ENCODE assay signal across 23 mouse cellular contexts in genomic region chr6:120941084-120941481, GRCm38 (mm10). TPM values are rescaled to one million over a fixed set of nuclear protein-coding genes. Genes with fewer than 3 reads are reported as not detected.
DNase-seq lines count a peak whose midpoint lies in the region; ATAC-seq and TF ChIP-seq lines count a peak whose summit lies in the region.
"Had no signal": no experiment of that assay in that cellular context is flagged by ENCODE, and none has a peak within 500 bp of the region (broad histone marks: within the 10 kb centered on the region; RNA-seq: fewer than 3 reads in every experiment).

No protein-coding gene starts in this region.

- H3K9me3 ChIP-seq in kidney, embryonic 14.5 days (ENCODE audit: control insufficient read depth, low read length): no peaks in the 10 kb centered on the region
- H3K9me3 ChIP-seq: heart, embryonic 10.5 days; liver, embryonic 12.5 days had no signal

- no peaks in the 10 kb centered on the region for H3K27me3 ChIP-seq in kidney, adult 2 months (replicated peaks; ENCODE audit: control insufficient read depth, insufficient read depth, low read length)
- H3K27me3 ChIP-seq in kidney, embryonic 14.5 days (ENCODE audit: control insufficient read depth, insufficient read depth, low read length): no peaks in the 10 kb centered on the region
- H3K27me3 ChIP-seq: liver, embryonic 12.5 days had no signal

- DNase-seq in kidney, adult 18-20 months: peak; percentile 64
- DNase-seq in kidney, postnatal 4 days: no peak
- DNase-seq in kidney, adult 2 months: peak; percentile 86
- peak; percentile 61 to 79 for DNase-seq in kidney, postnatal 25 days
- no peak for DNase-seq in lung, postnatal 4 days
- DNase-seq in lung, adult 2 months: no peak
- DNase-seq: adrenal gland, postnatal 36 days; cerebellum, adult 2 months; cerebellum, postnatal 14 days; gastrocnemius, postnatal 10 days; left cerebral cortex, postnatal 4 days; liver, postnatal 0 days; spleen, adult 18-20 months; thymus, postnatal 14 days had no signal

- peaks cover 3% of the 10 kb centered on the region; the same call in 1 of the 2 replicates for H3K4me1 ChIP-seq in kidney, adult 2 months (ENCODE audit: control insufficient read depth, insufficient read depth, low read length)
- H3K4me1 ChIP-seq in kidney, embryonic 14.5 days (ENCODE audit: control insufficient read depth, insufficient read depth, low read length): no peaks in the 10 kb centered on the region
- no peaks in the 10 kb centered on the region for H3K4me1 ChIP-seq in lung, adult 2 months (ENCODE audit: control insufficient read depth, insufficient read depth, low read length)

- peak overlapping the region; percentile 90 for H3K27ac ChIP-seq in kidney, adult 2 months (ENCODE audit: insufficient read depth, low read depth, low read length)
- H3K27ac ChIP-seq in kidney, embryonic 14.5 days (ENCODE audit: low read depth, low read length): no peak overlapping the region
- H3K27ac ChIP-seq: heart, embryonic 10.5 days; liver, embryonic 12.5 days; macrophage had no signal

- H3K36me3 ChIP-seq in kidney, adult 2 months (ENCODE audit: control insufficient read depth, insufficient read depth, low read length): no peaks in the 10 kb centered on the region
- no peaks in the 10 kb centered on the region; the same call in 1 of the 2 replicates for H3K36me3 ChIP-seq in kidney, embryonic 14.5 days (ENCODE audit: control insufficient read depth, insufficient read depth, low read length)

- 58% methylated on average over 7 of the region's 7 CpGs for WGBS in kidney, adult 2 months
- WGBS in kidney, embryonic 14.5 days: 63% methylated on average over 7 of the region's 7 CpGs
- WGBS in lung, adult 2 months: 84% methylated on average over 7 of the region's 7 CpGs

- TF ChIP-seq CTCF in kidney, adult 2 months (conservative IDR thresholded peaks at IDR 0.05; ENCODE audit: insufficient read depth, insufficient read length, low read depth, low read length): no peak
- no peak for TF ChIP-seq CTCF in lung, adult 2 months (IDR thresholded peaks at IDR 0.05; ENCODE audit: insufficient read depth, low read length)

- H3K9ac ChIP-seq in kidney, embryonic 14.5 days (ENCODE audit: low read depth, low read length): no peak overlapping the region
- H3K9ac ChIP-seq: liver, embryonic 12.5 days; liver, postnatal 0 days had no signal

- H3K4me3 ChIP-seq in kidney, adult 2 months (ENCODE audit: insufficient read depth, low read depth, low read length): no peak overlapping the region
- no peak overlapping the region for H3K4me3 ChIP-seq in kidney, embryonic 14.5 days (ENCODE audit: low read length)
- no peak overlapping the region for H3K4me3 ChIP-seq in lung, adult 2 months (replicated peaks; ENCODE audit: extremely low read depth, low read depth, low read length)
- H3K4me3 ChIP-seq: erythroblast, embryonic 14.5 days; heart, embryonic 10.5 days; liver, embryonic 12.5 days had no signal

- H3K4me2 ChIP-seq in kidney, embryonic 14.5 days (replicated peaks; ENCODE audit: low read depth, low read length): no peak overlapping the region
- H3K4me2 ChIP-seq: liver, embryonic 12.5 days had no signal

- TF ChIP-seq POLR2A in kidney, adult 2 months (IDR thresholded peaks at IDR 0.05; ENCODE audit: low read depth, low read length): no peak
- TF ChIP-seq POLR2A in lung, adult 2 months (IDR thresholded peaks at IDR 0.05; ENCODE audit: borderline replicate concordance, extremely low read depth, low read depth, low read length): no peak

- ATAC-seq in kidney, embryonic 14.5 days (ENCODE audit: low FRiP score, low TSS enrichment): 0 out of 2 replicates have a peak, but pooled peaks have one; percentile 26
- ATAC-seq: CD4-positive, CD25-positive, alpha-beta regulatory T cell, adult 4 months; hindbrain, embryonic 16.5 days; liver, embryonic 12.5 days; liver, postnatal 0 days; lung, postnatal 0 days; midbrain, embryonic 16.5 days had no signal

RNA-seq across cellular contexts. Expression of gene Bid, which starts 24.4 kb away (rescaled TPM):
- 59.8 and 60.6 TPM in 2 replicates for polyA plus RNA-seq in kidney, adult 2 months (2012; rRNA removed)
- 19.6 and 25.1 TPM in 2 replicates for polyA plus RNA-seq in kidney, embryonic 14.5 days (2014; fragmentation: Nextera tagmentation; extraction: Ambion mirVana)
- 3.6 and 5.4 TPM in 2 replicates for polyA plus RNA-seq in lung, adult 2 months (2012; rRNA removed)

Comparison
In these comparisons a context has a peak if more than half of its experiments do, and no peak if none do; other contexts are left out.
1. DNase-seq: peak in kidney, adult 18-20 months (single experiment), kidney, adult 2 months (single experiment) and kidney, postnatal 25 days (2 of 2); none in kidney, postnatal 4 days (0 of 2), lung, postnatal 4 days (0 of 2) and lung, adult 2 months (single experiment).